Mouse (Mus musculus): ENCODE results near the gene Svs4.
"Not testable (repeated sequence)": the region's sequence is repeated elsewhere in the genome, so short reads cannot be mapped to it uniquely, and the experiment has no call there.

- not testable (repeated sequence) for TF ChIP-seq CTCF (IDR thresholded peaks at IDR 0.05; ENCODE audit: control insufficient read depth, insufficient read depth, low read length); POLR2A (IDR thresholded peaks at IDR 0.05; ENCODE audit: borderline replicate concordance, control insufficient read depth, low read depth, low read length)
Measured at GRCm38 (mm10) chr2:164288968-164289367, 10.7 kb upstream of the Svs4 start, which contains the start of gene Svs3a.

Data from bone marrow, adult 2 months (tissue).